Mouse (Mus musculus): ENCODE measurements around the gene Npcd. TPM values are rescaled to one million over a fixed set of nuclear protein-coding genes. Genes with fewer than 3 reads are reported as not detected.

The Npcd gene
- polyA plus RNA-seq, 1 experiment from 2014 or later = not detected

DNA sequence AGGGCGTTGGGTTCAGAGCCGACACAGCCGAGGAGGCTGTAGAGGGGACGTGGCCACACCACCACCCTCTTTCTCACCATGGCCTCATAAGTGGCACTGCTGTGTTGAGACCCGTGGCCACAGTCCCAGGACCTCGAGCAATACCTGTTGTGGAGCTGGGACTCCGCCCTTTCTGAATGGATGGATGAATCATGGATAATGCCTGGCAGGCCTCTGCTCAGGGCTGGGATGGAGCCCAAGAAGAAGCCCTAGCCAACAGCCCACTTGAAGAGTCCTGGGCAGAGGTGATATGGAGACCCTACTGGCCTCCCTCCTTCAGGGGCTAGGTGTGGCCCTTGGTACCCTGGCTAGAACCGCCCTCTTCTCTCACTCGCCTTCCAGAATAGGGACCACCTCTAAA is 71.0 kb downstream of the Npcd start:
- no peak overlapping the region for H3K9ac ChIP-seq (ENCODE audit: low read depth, low read length)
- no peaks in the 10 kb centered on the region for H3K9me3 ChIP-seq (ENCODE audit: control insufficient read depth, low read length)
- no peak for DNase-seq (ENCODE audit: low spot score)
- no peak overlapping the region for H3K4me2 ChIP-seq (ENCODE audit: low read depth, low read length)
- H3K4me1 ChIP-seq (ENCODE audit: control insufficient read depth, insufficient read depth, low read length) = no peaks in the 10 kb centered on the region
- H3K27me3 ChIP-seq (replicated peaks; ENCODE audit: control insufficient read depth, insufficient read depth, low read length) = no peaks in the 10 kb centered on the region
- H3K36me3 ChIP-seq (ENCODE audit: control insufficient read depth, insufficient read depth, low read length) = peaks cover 34% of the 10 kb centered on the region
- H3K4me3 ChIP-seq (ENCODE audit: low read depth, low read length) = no peak overlapping the region
- 89% methylated on average over 9 of the region's 9 CpGs for WGBS
- no peak for ATAC-seq (ENCODE audit: low read depth)
- H3K27ac ChIP-seq (replicated peaks; ENCODE audit: low read depth, low read length) = no peak overlapping the region

DNA sequence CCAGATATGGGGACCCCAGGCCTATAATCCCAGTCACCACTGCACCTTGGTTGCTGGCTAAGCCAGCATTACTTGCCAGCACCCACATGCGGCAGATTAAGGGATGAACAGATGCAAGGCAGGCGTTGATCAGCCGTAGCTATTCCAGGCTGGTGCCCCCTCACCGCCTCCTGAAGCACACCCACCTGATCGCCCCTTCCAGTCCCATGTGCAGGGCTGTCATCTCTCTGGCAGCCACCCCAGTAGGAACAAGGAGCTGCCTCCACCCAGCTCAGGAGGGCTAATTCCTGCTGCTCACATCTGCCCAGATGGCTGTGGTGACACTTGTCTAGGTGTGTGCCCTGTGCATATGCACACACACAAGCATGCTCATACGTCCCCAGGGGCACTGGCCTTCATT is 73.1 kb downstream of the Npcd start:
- Histone ChIP-seq H3K9ac (ENCODE audit: low read depth, low read length) (no peak overlapping the region), H3K36me3 (ENCODE audit: control insufficient read depth, insufficient read depth, low read length) (peaks cover 34% of the 10 kb centered on the region), H3K4me1 (ENCODE audit: control insufficient read depth, insufficient read depth, low read length) (peaks cover 4% of the 10 kb centered on the region; the same call in 1 of the 2 replicates), H3K4me3 (ENCODE audit: low read depth, low read length) (no peak overlapping the region), H3K27me3 (replicated peaks; ENCODE audit: control insufficient read depth, insufficient read depth, low read length) (no peaks in the 10 kb centered on the region), H3K9me3 (ENCODE audit: control insufficient read depth, low read length) (no peaks in the 10 kb centered on the region), H3K4me2 (ENCODE audit: low read depth, low read length) (no peak overlapping the region), H3K27ac (replicated peaks; ENCODE audit: low read depth, low read length) (no peak overlapping the region)
- DNase-seq (ENCODE audit: low spot score) = no peak
- no peak for ATAC-seq (ENCODE audit: low read depth)
- WGBS = 92% methylated on average over 6 of the region's 6 CpGs

DNA sequence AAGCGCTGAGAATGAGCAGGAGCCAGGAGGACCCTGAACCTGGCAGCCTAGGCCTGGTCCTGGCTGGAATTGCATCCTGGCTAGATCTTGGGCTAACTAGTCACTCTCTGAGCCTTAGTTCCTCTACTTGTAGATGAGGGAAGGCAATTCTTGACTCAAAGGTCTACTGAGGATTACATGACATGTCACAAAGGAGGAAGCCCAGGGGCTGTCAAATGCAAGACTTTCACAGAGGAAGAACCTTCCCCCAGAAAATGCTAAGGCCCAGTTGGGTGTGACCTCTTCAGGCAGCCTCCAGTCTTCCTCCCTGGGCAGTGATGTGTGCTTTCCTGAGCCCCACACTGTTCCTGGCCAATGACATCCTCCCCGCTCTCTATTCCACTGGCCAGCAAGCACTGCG is 76.9 kb downstream of the Npcd start:
- H3K4me2 ChIP-seq (ENCODE audit: low read depth, low read length) = no peak overlapping the region
- H3K27ac ChIP-seq (replicated peaks; ENCODE audit: low read depth, low read length) = no peak overlapping the region
- peaks cover 9% of the 10 kb centered on the region; the same call in 1 of the 2 replicates for H3K36me3 ChIP-seq (ENCODE audit: control insufficient read depth, insufficient read depth, low read length)
- no peak overlapping the region for H3K9ac ChIP-seq (ENCODE audit: low read depth, low read length)
- WGBS = 89% methylated on average over 3 of the region's 3 CpGs
- H3K27me3 ChIP-seq (replicated peaks; ENCODE audit: control insufficient read depth, insufficient read depth, low read length) = no peaks in the 10 kb centered on the region
- H3K4me3 ChIP-seq (ENCODE audit: low read depth, low read length) = no peak overlapping the region
- no peak for DNase-seq (ENCODE audit: low spot score)
- peaks cover 4% of the 10 kb centered on the region; the same call in 1 of the 2 replicates for H3K4me1 ChIP-seq (ENCODE audit: control insufficient read depth, insufficient read depth, low read length)
- ATAC-seq (ENCODE audit: low read depth) = no peak
- H3K9me3 ChIP-seq (ENCODE audit: control insufficient read depth, low read length) = no peaks in the 10 kb centered on the region

DNA sequence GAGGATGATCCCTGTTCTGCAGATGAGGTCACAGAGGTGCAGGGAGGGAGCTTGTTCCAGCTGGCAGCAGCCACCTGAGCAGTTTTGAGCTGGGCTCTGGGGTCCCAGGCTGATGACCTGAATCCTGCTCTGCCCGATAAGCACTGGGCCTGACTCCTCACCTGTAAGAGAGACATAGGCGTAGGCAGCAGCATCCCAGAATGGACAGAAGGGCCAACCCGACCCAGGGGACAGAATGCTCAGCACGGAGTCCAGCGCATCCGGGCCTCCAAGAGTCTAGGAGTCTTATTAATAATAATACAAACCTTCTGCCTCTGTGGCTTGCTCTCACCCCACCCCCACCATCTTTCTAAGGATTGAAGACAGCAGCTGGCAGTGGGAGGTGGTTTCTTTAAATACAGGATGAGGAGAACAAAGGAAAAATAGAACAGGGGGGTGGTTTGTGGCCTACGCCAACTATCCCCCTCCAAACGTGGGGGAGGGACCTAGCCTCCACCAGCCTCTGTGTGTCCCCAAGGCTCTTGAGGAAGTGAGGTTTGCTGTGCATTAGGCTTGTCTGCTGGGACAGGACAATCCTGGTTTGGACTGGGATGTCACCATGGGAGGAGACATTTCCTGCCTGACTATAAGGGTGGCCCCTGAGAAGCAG is 77.9 kb downstream of the Npcd start:
- Histone ChIP-seq H3K9ac (ENCODE audit: low read depth, low read length) (no peak overlapping the region), H3K4me3 (ENCODE audit: low read depth, low read length) (no peak overlapping the region), H3K27ac (replicated peaks; ENCODE audit: low read depth, low read length) (peak overlapping the region; percentile 33; the same call in 1 of the 2 replicates), H3K27me3 (replicated peaks; ENCODE audit: control insufficient read depth, insufficient read depth, low read length) (no peaks in the 10 kb centered on the region), H3K36me3 (ENCODE audit: control insufficient read depth, insufficient read depth, low read length) (0 out of 2 replicates have a peak, but pooled peaks cover 3% of the 10 kb centered on the region), H3K9me3 (ENCODE audit: control insufficient read depth, low read length) (no peaks in the 10 kb centered on the region), H3K4me2 (ENCODE audit: low read depth, low read length) (no peak overlapping the region), H3K4me1 (ENCODE audit: control insufficient read depth, insufficient read depth, low read length) (peaks cover 4% of the 10 kb centered on the region; the same call in 1 of the 2 replicates)
- ATAC-seq (ENCODE audit: low read depth) (no peak), DNase-seq (ENCODE audit: low spot score) (peak; percentile 54)
- 63% methylated on average over 8 of the region's 8 CpGs for WGBS

DNA sequence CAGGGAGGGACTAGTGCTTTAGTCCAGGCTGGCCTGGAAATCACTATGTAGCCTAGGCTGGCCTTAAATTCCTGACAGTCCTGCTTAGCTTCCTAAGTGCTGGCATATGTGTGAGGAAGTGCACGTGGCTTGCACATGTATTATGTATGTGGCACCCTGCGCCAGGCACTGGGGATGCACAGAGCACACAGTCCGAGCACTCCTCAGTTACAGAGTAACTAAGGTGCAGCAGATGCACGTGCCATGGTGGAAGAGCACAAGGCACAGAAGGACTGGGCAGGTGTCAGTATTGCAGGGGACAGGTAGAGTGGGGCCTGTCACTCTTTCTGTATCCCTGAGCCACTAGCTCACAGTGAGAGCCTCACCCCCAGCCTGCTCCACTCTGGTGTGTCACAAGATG is 78.9 kb downstream of the Npcd start:
- H3K9me3 ChIP-seq (ENCODE audit: control insufficient read depth, low read length) = no peaks in the 10 kb centered on the region
- no peak for ATAC-seq (ENCODE audit: low read depth)
- no peaks in the 10 kb centered on the region for H3K36me3 ChIP-seq (ENCODE audit: control insufficient read depth, insufficient read depth, low read length)

DNA sequence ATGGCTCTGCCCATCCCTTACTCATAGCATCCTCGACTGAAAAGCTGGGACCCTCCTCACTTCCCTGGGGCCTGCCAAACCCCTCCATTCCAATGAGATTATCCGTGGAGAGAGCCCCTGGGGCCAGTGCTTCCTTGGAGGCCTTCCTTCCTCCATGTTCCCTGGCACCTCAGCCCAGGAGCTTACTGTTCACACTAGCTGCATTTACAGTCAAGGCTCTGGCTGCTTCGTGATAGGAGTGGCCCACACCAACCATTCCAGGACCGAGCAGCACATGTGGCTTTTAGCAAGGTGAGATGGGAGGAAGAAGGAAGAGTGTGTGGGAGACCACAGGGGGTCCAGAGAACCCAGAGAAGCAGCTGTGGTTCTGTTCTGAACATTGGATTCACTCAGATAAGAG is 80.2 kb downstream of the Npcd start:
- 40% methylated on average over 4 of the region's 4 CpGs for WGBS
- H3K27me3 ChIP-seq (replicated peaks; ENCODE audit: control insufficient read depth, insufficient read depth, low read length) = no peaks in the 10 kb centered on the region
- ATAC-seq (ENCODE audit: low read depth) (no peak), DNase-seq (ENCODE audit: low spot score) (no peak)
- no peaks in the 10 kb centered on the region for H3K36me3 ChIP-seq (ENCODE audit: control insufficient read depth, insufficient read depth, low read length)
- H3K4me3 ChIP-seq (ENCODE audit: low read depth, low read length) = no peak overlapping the region
- H3K27ac ChIP-seq (replicated peaks; ENCODE audit: low read depth, low read length) = no peak overlapping the region
- peaks cover 4% of the 10 kb centered on the region; the same call in 1 of the 2 replicates for H3K4me1 ChIP-seq (ENCODE audit: control insufficient read depth, insufficient read depth, low read length)
- no peak overlapping the region for H3K9ac ChIP-seq (ENCODE audit: low read depth, low read length)
- no peak overlapping the region for H3K4me2 ChIP-seq (ENCODE audit: low read depth, low read length)
- no peaks in the 10 kb centered on the region for H3K9me3 ChIP-seq (ENCODE audit: control insufficient read depth, low read length)

More for the DNA sequence above, 78.9 kb downstream of the Npcd start:
- H3K4me3 ChIP-seq (ENCODE audit: low read depth, low read length) = no peak overlapping the region
- H3K9ac ChIP-seq (ENCODE audit: low read depth, low read length) = no peak overlapping the region
- WGBS = 77% methylated on average over 4 of the region's 4 CpGs
- no peak overlapping the region for H3K27ac ChIP-seq (replicated peaks; ENCODE audit: low read depth, low read length)
- no peak for DNase-seq (ENCODE audit: low spot score)
- H3K4me2 ChIP-seq (ENCODE audit: low read depth, low read length) = no peak overlapping the region
- H3K4me1 ChIP-seq (ENCODE audit: control insufficient read depth, insufficient read depth, low read length) = peaks cover 4% of the 10 kb centered on the region; the same call in 1 of the 2 replicates
- H3K27me3 ChIP-seq (replicated peaks; ENCODE audit: control insufficient read depth, insufficient read depth, low read length) = no peaks in the 10 kb centered on the region

DNA sequence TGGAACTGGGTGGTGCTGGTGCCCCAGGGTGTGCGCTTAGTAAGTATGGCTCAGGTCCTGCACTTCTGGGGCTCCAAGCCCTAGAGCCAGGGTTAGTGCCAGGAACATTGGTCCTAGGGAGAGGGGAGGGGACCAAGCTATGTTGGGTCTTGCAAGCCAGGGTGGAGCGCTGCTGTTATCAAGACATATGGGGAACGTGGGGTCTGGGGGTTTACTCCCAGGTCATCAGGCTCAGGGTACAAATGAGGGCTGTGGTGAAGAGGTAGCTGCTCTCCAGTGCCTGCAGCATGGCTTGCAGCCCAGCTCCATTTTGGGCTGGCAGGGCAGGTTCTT is 80.7 kb downstream of the Npcd start:
- DNase-seq (ENCODE audit: low spot score) (no peak), ATAC-seq (ENCODE audit: low read depth) (no peak)
- Histone ChIP-seq H3K4me3 (ENCODE audit: low read depth, low read length) (no peak overlapping the region), H3K4me1 (ENCODE audit: control insufficient read depth, insufficient read depth, low read length) (peaks cover 4% of the 10 kb centered on the region; the same call in 1 of the 2 replicates), H3K27ac (replicated peaks; ENCODE audit: low read depth, low read length) (no peak overlapping the region), H3K36me3 (ENCODE audit: control insufficient read depth, insufficient read depth, low read length) (no peaks in the 10 kb centered on the region), H3K4me2 (ENCODE audit: low read depth, low read length) (no peak overlapping the region), H3K9ac (ENCODE audit: low read depth, low read length) (no peak overlapping the region), H3K27me3 (replicated peaks; ENCODE audit: control insufficient read depth, insufficient read depth, low read length) (no peaks in the 10 kb centered on the region), H3K9me3 (ENCODE audit: control insufficient read depth, low read length) (no peaks in the 10 kb centered on the region)
- 79% methylated on average over 3 of the region's 3 CpGs for WGBS

DNA sequence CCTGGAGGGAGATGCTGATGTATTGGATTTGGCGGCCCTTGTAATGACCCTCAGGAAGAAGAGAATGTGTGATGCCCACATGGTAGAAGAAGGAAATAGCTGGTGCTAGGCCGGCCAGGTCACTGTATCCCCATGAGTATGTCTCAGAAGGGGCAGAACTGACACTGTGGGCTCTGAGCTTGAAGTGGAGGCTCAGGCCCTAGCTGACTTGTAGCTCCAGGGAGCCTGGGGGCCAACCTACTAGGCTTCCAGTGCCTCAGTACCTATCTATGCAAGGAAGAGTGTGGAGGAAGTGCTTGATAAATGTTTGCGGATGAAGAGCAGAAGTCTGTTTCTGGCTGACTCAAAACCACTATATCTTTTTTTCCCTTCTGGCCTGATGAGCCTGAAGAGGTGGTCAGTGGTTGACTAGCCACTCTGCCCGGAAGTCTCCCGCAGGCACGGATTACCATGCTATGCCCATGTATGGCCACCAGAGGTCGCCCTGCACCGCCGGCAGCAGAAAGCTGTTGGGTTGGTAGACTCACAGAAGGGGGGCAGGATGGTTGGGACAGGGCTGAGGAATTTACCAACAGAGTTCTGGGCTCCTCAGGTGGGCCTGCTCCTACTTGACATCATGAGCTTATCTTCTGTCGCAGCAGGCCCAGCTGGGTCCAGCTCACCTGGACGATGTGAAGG is 81.2 kb downstream of the Npcd start:
- peak; percentile 64 for DNase-seq (ENCODE audit: low spot score)
- peaks cover 4% of the 10 kb centered on the region; the same call in 1 of the 2 replicates for H3K4me1 ChIP-seq (ENCODE audit: control insufficient read depth, insufficient read depth, low read length)

More for the DNA sequence above, 81.2 kb downstream of the Npcd start:
- no peak overlapping the region for H3K27ac ChIP-seq (replicated peaks; ENCODE audit: low read depth, low read length)
- peak; percentile 59 for ATAC-seq (ENCODE audit: low read depth)
- H3K9me3 ChIP-seq (ENCODE audit: control insufficient read depth, low read length) = no peaks in the 10 kb centered on the region
- no peak overlapping the region for H3K4me2 ChIP-seq (ENCODE audit: low read depth, low read length)
- 26% methylated on average over 11 of the region's 11 CpGs for WGBS
- H3K27me3 ChIP-seq (replicated peaks; ENCODE audit: control insufficient read depth, insufficient read depth, low read length) = no peaks in the 10 kb centered on the region
- 0 out of 2 replicates have a peak overlapping the region, but pooled peaks have one; percentile 31 for H3K9ac ChIP-seq (ENCODE audit: low read depth, low read length)
- no peaks in the 10 kb centered on the region for H3K36me3 ChIP-seq (ENCODE audit: control insufficient read depth, insufficient read depth, low read length)
- no peak overlapping the region for H3K4me3 ChIP-seq (ENCODE audit: low read depth, low read length)

Measured in embryonic facial prominence, embryonic 14.5 days (tissue).